Mouse (Mus musculus): ENCODE results near the gene Prrg1.

GRCm38 (mm10) chrX:78553399-78553798, 30.3 kb downstream of the Prrg1 start:
- TF ChIP-seq CTCF (IDR thresholded peaks at IDR 0.05; ENCODE audit: control insufficient read depth, insufficient read depth, insufficient replicate concordance, low read depth, low read length) (no peak), POLR2A (IDR thresholded peaks at IDR 0.05; ENCODE audit: control insufficient read depth, low read depth, low read length) (no peak)

Measured in testis, adult 2 months (tissue).